Mouse (Mus musculus) NIH3T3 (cell line): ENCODE data around the gene Gtf3c1.

ENCODE experiments used
- DNase-seq: peaks from one replicate; pipeline ENCODE4 v3.0.0-alpha.2; 2012; ENCODE audit warnings: low read depth

Gene Gtf3c1

DNA sequence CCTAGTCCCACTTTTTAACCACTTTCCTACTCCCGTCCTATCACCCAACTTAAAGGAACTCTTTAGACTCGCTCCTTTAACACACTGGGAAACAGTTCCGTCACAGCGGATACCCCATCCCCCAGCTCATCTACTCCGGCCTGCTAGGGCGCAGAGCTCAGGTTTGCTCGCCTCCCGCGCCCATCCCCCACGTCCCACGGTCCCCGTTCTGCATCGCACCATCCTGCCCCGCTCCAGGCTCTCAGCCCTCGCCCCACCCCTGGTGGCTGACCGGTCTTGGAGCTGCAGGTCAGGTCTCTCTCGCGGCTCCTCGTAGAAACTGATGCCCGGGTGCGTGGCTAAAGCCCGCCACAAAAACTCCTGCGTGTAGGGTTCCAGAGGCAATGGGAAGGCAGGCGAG, 394 bp downstream of the Gtf3c1 start:
- peak; percentile 59 for DNase-seq

DNA sequence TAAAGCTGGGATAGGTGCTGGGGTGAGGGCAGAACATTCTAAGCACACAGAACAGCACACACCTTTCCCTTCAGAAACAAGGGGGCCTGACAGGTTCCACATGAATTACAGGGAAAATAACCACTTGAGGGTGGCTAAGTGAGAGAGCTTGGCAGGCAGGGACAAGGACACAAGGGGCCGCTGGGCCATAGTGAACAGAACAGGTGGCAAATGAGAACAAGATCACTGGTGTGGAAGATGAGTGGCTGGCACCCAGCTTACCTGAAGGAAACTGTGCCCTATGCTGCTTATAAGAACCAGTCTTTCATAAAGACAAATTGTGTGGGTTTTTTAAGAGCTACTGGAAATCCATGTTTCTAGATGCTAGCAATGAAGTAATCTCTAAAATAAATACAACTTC, 4.8 kb downstream of the Gtf3c1 start:
- DNase-seq, result no peak

- DNase-seq, result no peak
These were observed 13.5 kb downstream of the Gtf3c1 start for GRCm38 (mm10) chr7:125694056-125694455.

- DNase-seq, result no peak
These were observed 17.1 kb downstream of the Gtf3c1 start for GRCm38 (mm10) chr7:125690516-125690915.

- no peak for DNase-seq
These were observed 27.6 kb downstream of the Gtf3c1 start for GRCm38 (mm10) chr7:125679936-125680335.

DNA sequence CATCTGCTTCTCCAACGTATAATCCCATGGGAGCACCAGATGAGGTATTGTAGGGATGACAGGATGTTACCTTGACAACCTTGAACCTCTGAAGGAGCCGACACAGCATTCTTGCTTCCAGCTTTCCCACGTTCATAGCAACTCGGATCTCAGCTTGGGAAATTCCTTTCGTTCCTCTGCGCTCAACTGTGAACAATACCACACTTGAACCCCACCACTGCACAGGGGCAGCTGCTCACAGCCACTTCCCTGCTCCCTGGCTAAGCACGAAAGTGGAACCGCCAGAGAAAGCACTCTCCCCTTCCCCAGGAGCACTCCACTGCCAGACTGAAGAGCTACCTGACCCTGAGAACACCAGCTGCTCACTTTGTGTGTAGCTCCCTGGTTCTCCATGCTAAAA, 28.8 kb downstream of the Gtf3c1 start:
- no peak for DNase-seq

DNA sequence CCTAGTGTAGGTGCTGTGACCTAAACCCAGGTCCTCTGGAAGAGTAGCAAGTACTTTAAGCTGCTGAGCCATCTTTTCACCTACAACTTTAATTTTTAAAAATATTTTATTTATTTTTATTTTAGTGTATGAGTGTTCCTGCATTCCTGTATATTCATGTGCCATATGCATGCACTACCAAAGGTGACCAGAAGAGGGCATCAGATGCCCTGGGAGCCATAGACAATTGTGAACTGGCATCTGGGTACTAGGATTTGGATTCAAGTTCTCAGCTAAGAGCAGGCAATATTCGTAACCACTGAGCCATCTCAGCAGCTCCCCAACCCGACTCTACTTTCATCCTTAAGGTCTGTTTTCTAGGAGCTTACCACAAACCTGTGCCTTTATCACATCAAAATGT, 32.7 kb downstream of the Gtf3c1 start:
- DNase-seq, result peak; percentile 76

DNA sequence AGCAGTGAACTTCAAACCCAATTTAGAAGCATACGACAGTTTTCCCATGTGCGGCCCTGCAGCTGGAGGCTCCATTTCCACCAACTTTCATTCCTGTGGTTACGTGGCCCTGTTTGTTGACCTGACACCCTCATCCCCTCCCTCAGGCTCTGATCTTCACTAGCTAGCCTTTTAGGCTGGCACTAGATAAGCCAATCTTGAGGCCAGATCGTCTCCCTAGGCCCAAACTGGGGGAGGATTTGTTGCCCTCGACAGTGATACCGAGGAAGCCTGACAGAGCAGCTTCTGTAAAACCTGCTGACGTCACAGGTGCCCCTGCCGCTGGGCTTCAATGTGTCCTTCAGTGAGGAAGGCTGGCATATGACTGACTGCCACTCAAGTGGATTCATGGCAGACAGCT, 36.2 kb downstream of the Gtf3c1 start:
- no peak for DNase-seq

- DNase-seq, result no peak
These were observed 36.7 kb downstream of the Gtf3c1 start for GRCm38 (mm10) chr7:125670865-125671264.

- DNase-seq, result no peak
These were observed 43.9 kb downstream of the Gtf3c1 start for GRCm38 (mm10) chr7:125663654-125664053.

DNA sequence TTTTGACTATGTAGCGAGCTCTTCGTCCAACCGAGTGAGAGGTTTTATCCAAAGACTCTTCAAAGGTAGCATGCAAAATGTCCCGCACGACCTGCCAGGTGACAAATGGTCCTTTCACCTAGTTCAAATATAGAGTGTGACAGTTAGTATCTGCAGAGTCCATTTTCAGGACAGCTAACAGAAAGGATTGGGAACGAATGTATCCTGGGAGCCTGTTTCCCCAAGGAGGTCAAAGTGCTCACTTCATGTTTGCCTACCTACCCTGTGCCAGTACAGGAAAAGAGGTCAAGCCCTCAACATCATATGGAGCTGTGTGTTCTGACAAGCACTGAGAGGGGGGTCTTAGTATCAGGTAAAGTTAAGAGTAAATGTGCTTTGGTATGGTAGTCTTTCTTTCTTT, 50.1 kb downstream of the Gtf3c1 start:
- no peak for DNase-seq

GRCm38 (mm10) chr7:125649013-125649412, 58.6 kb downstream of the Gtf3c1 start:
- DNase-seq, result no peak

GRCm38 (mm10) chr7:125645413-125645812, 62.2 kb downstream of the Gtf3c1 start:
- no peak for DNase-seq

GRCm38 (mm10) chr7:125643880-125644279, 63.7 kb downstream of the Gtf3c1 start:
- no peak for DNase-seq

DNA sequence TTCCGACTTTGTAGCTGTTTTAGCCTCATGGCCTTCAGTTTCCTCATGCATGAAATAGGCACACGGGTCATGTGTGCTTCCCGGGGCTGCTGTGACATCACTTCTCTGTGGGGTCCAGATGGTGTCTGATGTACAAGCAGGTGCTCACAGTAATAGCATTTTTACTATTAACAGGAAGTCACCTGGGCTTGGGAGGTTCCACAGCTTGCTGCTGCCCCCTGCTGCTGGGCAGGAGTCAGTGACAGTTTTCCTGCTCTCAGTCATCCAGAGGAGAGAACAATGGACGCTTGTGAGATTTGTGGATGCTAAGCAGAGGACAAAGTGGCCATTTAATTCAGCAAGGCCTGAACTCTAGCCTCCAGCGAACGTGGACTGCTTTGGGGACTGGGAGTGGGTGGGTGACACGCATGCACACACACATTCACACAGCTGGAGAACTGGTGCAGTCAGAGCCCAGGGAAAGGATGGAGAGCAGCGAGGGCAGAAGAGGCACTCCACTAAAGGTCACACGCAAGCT, 68.7 kb downstream of the Gtf3c1 start:
- peak; percentile 71 for DNase-seq

DNA sequence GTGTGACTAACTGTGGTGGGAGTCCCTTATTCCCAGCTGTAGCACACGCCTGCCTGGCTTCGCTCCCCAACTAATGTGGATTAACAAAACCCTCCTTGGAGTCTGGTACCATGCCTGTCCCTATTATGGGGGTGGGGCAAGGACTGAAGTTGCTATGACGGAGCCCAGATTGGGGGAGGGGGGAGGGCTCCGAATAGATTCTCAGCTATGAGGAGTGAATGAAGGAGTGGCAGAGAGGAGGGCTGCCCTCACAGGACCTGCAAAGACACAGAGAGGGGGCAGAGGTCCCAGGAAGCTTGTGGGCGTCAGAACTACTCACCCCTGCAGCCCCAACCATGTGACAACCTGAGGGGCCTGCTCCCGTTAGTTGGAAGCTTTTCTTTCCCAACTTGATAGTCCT, 69.2 kb downstream of the Gtf3c1 start:
- DNase-seq, result no peak

GRCm38 (mm10) chr7:125637220-125638140, 70.1 kb downstream of the Gtf3c1 start:
- no peak for DNase-seq

- DNase-seq, result no peak
These were observed 76.6 kb downstream of the Gtf3c1 start for GRCm38 (mm10) chr7:125630989-125631388.

- DNase-seq, result no peak
These were observed 77.3 kb downstream of the Gtf3c1 start for GRCm38 (mm10) chr7:125630317-125630716.

DNA sequence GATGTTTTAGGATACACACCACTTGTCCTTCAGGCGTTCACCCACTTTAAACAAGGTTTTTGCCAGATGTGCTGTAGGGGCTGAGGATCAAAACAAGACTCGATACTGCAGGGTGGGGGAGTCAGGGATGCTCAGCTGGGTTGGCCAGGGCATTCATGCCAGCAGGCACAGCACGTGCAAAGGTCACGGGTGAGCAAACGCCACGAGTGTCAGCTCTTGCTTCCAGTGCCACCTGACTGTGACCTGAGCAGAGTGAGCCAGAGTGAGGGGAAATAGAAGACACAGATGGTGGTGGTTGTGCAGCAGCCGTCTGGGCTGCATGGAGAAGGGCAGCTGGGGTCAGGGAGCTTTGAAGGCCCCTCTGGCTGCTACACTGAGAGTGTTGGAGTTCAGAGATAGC, 81.8 kb downstream of the Gtf3c1 start:
- DNase-seq, result no peak

DNA sequence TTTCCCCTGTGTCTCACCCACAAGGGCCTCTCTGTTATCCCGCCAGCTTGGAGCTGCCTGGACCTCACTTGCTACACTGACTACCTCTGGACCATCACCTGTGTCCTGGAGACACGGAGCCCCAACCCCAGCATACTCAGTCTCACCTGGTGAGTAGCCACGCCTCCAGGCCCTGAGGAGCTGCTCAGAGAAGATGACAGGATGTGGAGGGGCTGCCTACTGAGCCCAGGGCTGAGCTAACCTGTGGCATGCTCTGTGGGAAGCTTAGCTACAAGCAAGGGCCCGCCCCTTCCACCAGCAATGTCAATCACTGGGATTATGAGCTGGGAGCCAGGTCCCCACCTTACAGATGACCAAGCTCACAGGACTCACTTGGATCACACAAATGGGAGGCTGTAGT, 82.4 kb downstream of the Gtf3c1 start:
- DNase-seq, result no peak

GRCm38 (mm10) chr7:125622741-125623685, 84.6 kb downstream of the Gtf3c1 start:
- peak; percentile 14 for DNase-seq

DNA sequence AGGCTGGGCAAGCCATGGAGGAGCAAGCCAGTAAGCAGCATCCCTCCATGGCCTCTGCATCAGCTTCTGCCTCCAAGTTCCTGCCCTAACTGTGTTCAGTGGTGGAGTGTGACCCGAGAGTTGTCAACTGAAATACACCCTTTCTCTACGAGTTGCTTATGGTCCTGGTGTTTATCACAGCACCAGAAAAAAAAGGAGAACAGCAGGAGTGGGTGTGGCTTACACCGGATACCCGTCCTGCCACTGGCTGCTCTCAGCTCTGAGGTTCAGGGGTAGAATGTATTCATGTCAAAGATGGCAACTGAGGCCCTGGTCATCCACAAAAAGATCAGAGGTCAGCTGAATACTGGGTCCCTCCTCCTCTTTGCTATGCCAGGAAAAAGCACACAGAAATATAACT, 87.5 kb downstream of the Gtf3c1 start:
- no peak for DNase-seq
